Comparison of ENCODE assay signal across 1 mouse cellular context in the genomic region with DNA sequence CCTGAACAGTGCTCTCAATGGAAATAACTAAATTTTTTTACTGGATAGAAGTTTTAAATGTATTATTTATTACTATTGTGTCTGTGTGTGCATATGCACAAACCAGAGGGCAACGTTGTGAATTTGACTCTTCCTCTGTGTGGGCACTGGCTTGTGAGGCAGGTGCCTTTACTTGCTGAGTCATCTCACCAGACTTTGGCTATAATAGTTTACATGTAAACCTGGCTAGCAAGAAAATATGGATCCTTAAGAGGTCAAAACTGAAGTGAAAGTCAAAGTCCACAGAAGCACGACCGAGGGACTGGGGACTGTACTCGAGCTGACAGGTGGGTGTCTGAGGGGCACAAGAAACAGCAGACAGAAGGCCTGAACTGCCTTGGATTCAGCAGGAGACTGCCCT.
TF ChIP-seq lines count a peak whose summit lies in the region.

No protein-coding gene starts in this region.

TF ChIP-seq in CH12.LX, 34 proteins besides CTCF, POLR2A, EP300 and RAD21 (continued from another document):
- TF ChIP-seq RCOR1 (conservative IDR thresholded peaks at IDR 0.05; ENCODE audit: low read depth, low read length) (no peak), MXI1 (IDR thresholded peaks at IDR 0.05; ENCODE audit: low read depth, low read length) (no peak), BHLHE40 (IDR thresholded peaks at IDR 0.05; ENCODE audit: low read depth, low read length) (0 out of 2 replicates have a peak, but pooled peaks have one; percentile 35), MAFK (IDR thresholded peaks at IDR 0.05; ENCODE audit: insufficient replicate concordance, low read length) (peak; percentile 83), JUND (conservative IDR thresholded peaks at IDR 0.05; ENCODE audit: low read depth, low read length) (no peak), CHD2 (IDR thresholded peaks at IDR 0.05; ENCODE audit: low read length) (no peak), HCFC1 (IDR thresholded peaks at IDR 0.05; ENCODE audit: low read depth, low read length) (no peak), E2F4 (IDR thresholded peaks at IDR 0.05; ENCODE audit: insufficient replicate concordance, low read depth, low read length) (no peak), USF1 (IDR thresholded peaks at IDR 0.05; ENCODE audit: low read depth, low read length) (no peak), USF2 (conservative IDR thresholded peaks at IDR 0.05; ENCODE audit: low read depth, low read length) (no peak), NRF1 (IDR thresholded peaks at IDR 0.05; ENCODE audit: low read depth, low read length) (no peak), ETS1 (conservative IDR thresholded peaks at IDR 0.05; ENCODE audit: low read depth, low read length) (0 out of 2 replicates have a peak, but pooled peaks have one; percentile 15), TCF12 (IDR thresholded peaks at IDR 0.05; ENCODE audit: low read depth, low read length) (peak; percentile 8; the same call in 1 of the 2 replicates), ELF1 (IDR thresholded peaks at IDR 0.05; ENCODE audit: low read depth, low read length) (no peak), MAZ (IDR thresholded peaks at IDR 0.05; ENCODE audit: low read depth, low read length) (no peak), POLR2AphosphoS2 (IDR thresholded peaks at IDR 0.05; ENCODE audit: low read depth, low read length) (no peak), IRF4 (IDR thresholded peaks at IDR 0.05; ENCODE audit: low read depth, low read length) (peak; percentile 34; the same call in 1 of the 2 replicates), ZC3H11A (IDR thresholded peaks at IDR 0.05; ENCODE audit: low read depth, low read length) (no peak), ZKSCAN1 (IDR thresholded peaks at IDR 0.05; ENCODE audit: borderline replicate concordance, low read depth, low read length) (no peak), MYC (IDR thresholded peaks at IDR 0.05; ENCODE audit: low read depth, low read length) (no peak), CHD1 (IDR thresholded peaks at IDR 0.05; ENCODE audit: low read depth, low read length) (no peak), NELFE (IDR thresholded peaks at IDR 0.05; ENCODE audit: low read depth, low read length) (no peak), MAX (IDR thresholded peaks at IDR 0.05; ENCODE audit: low read length) (no peak), KAT2A (IDR thresholded peaks at IDR 0.05; ENCODE audit: insufficient replicate concordance, low read length) (no peak)
